Mouse (Mus musculus) liver, embryonic 16.5 days (tissue): ENCODE measurements around the gene Farsb. TPM values are rescaled to one million over a fixed set of nuclear protein-coding genes. Genes with fewer than 3 reads are reported as not detected.

Experiments used
- polyA plus RNA-seq: library from polyadenylated mRNA; unstranded; fragments of >200 nt; fragmentation: Nextera tagmentation; extraction: Ambion mirVana; gene quantifications from 2 replicates; pipeline ENCODE4 v1.2.1, GENCODE M21; 2015

The Farsb gene
- polyA plus RNA-seq, 1 experiment from 2014 or later, result 79.1 TPM

Other genes starting within 250 kb of the Farsb start
- gene Sgpp2, start 178.6 kb downstream of the Farsb start, polyA plus RNA-seq, result 0.21 and 0.35 TPM in 2 replicates
- not detected in 2 replicates for gene Mogat1, start 22.1 kb upstream of the Farsb start, polyA plus RNA-seq
- not detected in 2 replicates for gene BC035947, start 23.3 kb upstream of the Farsb start, polyA plus RNA-seq
- 17.4 and 18.9 TPM in 2 replicates for gene Acsl3, start 168.9 kb upstream of the Farsb start, polyA plus RNA-seq
- gene Utp14b, start 169.1 kb upstream of the Farsb start, polyA plus RNA-seq, result 0.63 and 0.64 TPM in 2 replicates